Mouse (Mus musculus) myocyte (in vitro differentiated cells): ENCODE measurements around the gene Prg3. TPM values are rescaled to one million over a fixed set of nuclear protein-coding genes. Genes with fewer than 3 reads are reported as not detected.

Experiments used
- H3K27me3 ChIP-seq: one replicate; pipeline ENCODE4 v1.6.1; 2011; ENCODE audit not compliant: control insufficient read depth, insufficient read depth, insufficient read length
- H3K36me3 ChIP-seq: one replicate; pipeline ENCODE4 v1.6.1; 2011; ENCODE audit not compliant: control insufficient read depth, insufficient read depth
- H3K4me2 ChIP-seq: one replicate; pipeline ENCODE4 v1.6.1; 2011; ENCODE audit warnings: low read depth, control low read depth
- H3K4me3 ChIP-seq: one replicate; pipeline ENCODE4 v1.5.1; 2011; ENCODE audit warnings: mild to moderate bottlenecking, control low read depth, moderate library complexity
- H3K79me2 ChIP-seq: one replicate; pipeline ENCODE4 v1.6.1; 2011; ENCODE audit not compliant: control insufficient read depth, insufficient read depth
- H3ac ChIP-seq: one replicate; pipeline ENCODE4 v1.6.1; 2011; ENCODE audit not compliant: control insufficient read depth, insufficient read length
- CEBPB ChIP-seq: IDR thresholded peaks from 2 replicates; pipeline ENCODE4 v1.6.1; 2011; ENCODE audit warnings: mild to moderate bottlenecking, moderate library complexity; ENCODE audit not compliant: poor library complexity, insufficient read depth, severe bottlenecking
- E2F4 ChIP-seq: IDR thresholded peaks from one replicate; pipeline ENCODE4 v1.6.1; 2011; ENCODE audit warnings: mild to moderate bottlenecking, control low read depth, moderate library complexity; ENCODE audit not compliant: insufficient read depth
- MAX ChIP-seq: IDR thresholded peaks from one replicate; pipeline ENCODE4 v1.6.1; 2011; ENCODE audit warnings: low read depth, mild to moderate bottlenecking, control low read depth
- MYOD1 ChIP-seq, 3 experiments: IDR thresholded peaks; one replicate each; pipeline ENCODE4 v1.6.1; 2011; ENCODE audit warnings: control low read depth in 2 of 3, low read depth in 2 of 3, mild to moderate bottlenecking in 2 of 3, moderate library complexity in 1 of 3; ENCODE audit not compliant: insufficient read length in 2 of 3, control insufficient read depth in 1 of 3
- MYOG ChIP-seq, 3 experiments: IDR thresholded peaks; one replicate each; pipeline ENCODE4 v1.6.1; 2011; ENCODE audit warnings: control low read depth in 2 of 3, low read depth in 2 of 3, mild to moderate bottlenecking in 2 of 3; ENCODE audit not compliant: insufficient read length in 2 of 3, control insufficient read depth in 1 of 3, insufficient read depth in 1 of 3
- POLR2A ChIP-seq: IDR thresholded peaks from one replicate; pipeline ENCODE4 v1.6.1; 2011; ENCODE audit warnings: low read depth, mild to moderate bottlenecking, control low read depth, moderate library complexity; ENCODE audit not compliant: insufficient read length
- POLR2AphosphoS2 ChIP-seq: IDR thresholded peaks from one replicate; pipeline ENCODE4 v1.6.1; 2011; ENCODE audit warnings: low read depth, control low read depth; ENCODE audit not compliant: insufficient read length
- REST ChIP-seq: IDR thresholded peaks from one replicate; pipeline ENCODE4 v1.6.1; 2011; ENCODE audit warnings: mild to moderate bottlenecking, control low read depth, moderate library complexity; ENCODE audit not compliant: insufficient read depth, insufficient read length
- SRF ChIP-seq: IDR thresholded peaks from one replicate; pipeline ENCODE4 v1.6.1; 2011; ENCODE audit warnings: low read depth; ENCODE audit not compliant: control insufficient read depth, insufficient read length
- TCF12 ChIP-seq: IDR thresholded peaks from one replicate; pipeline ENCODE4 v1.6.1; 2011; ENCODE audit warnings: mild to moderate bottlenecking, control low read depth; ENCODE audit not compliant: poor library complexity, insufficient read depth, severe bottlenecking
- TCF3 ChIP-seq: IDR thresholded peaks from one replicate; pipeline ENCODE4 v1.6.1; 2011; ENCODE audit warnings: low read depth, control low read depth; ENCODE audit not compliant: insufficient read length
- USF1 ChIP-seq: IDR thresholded peaks from one replicate; pipeline ENCODE4 v1.6.1; 2011; ENCODE audit warnings: low read depth, mild to moderate bottlenecking, control low read depth, moderate library complexity
- polyA plus RNA-seq: library from polyadenylated mRNA; unstranded; fragments of >200 nt; fragmentation: generic; extraction: Trizol; gene quantifications from one replicate; pipeline ENCODE4 v1.2.1, GENCODE M21; 2012; ENCODE audit warnings: missing spikeins

Gene Prg3
- polyA plus RNA-seq, 1 experiment, result not detected

- Histone ChIP-seq H3K4me2 (no peak overlapping the region), H3K79me2 (no peaks in the 10 kb centered on the region), H3K27me3 (no peaks in the 10 kb centered on the region), H3K4me3 (no peak overlapping the region), H3K36me3 (no peaks in the 10 kb centered on the region), H3ac (no peak overlapping the region)
- TF ChIP-seq POLR2AphosphoS2, result no peak
- no peak for TF ChIP-seq CEBPB
- no peak for TF ChIP-seq SRF
Observed at GRCm38 (mm10) chr2:85007729-85008128, 19.7 kb downstream of the Prg3 start.

- Histone ChIP-seq H3K4me3 (no peak overlapping the region), H3K79me2 (no peaks in the 10 kb centered on the region), H3K4me2 (no peak overlapping the region), H3ac (no peak overlapping the region), H3K36me3 (no peaks in the 10 kb centered on the region), H3K27me3 (no peaks in the 10 kb centered on the region)
- TF ChIP-seq MYOD1 (IDR thresholded peaks at IDR 0.05; ENCODE audit: control insufficient read depth in 1 of 3, insufficient read length in 2 of 3, low read depth in 2 of 3) (no peak), TCF3 (no peak), E2F4 (no peak), MYOG (IDR thresholded peaks at IDR 0.05; ENCODE audit: control insufficient read depth in 1 of 3, insufficient read depth in 1 of 3, insufficient read length in 2 of 3, low read depth in 2 of 3) (no peak)
Observed at GRCm38 (mm10) chr2:85009212-85009611, 21.2 kb downstream of the Prg3 start.

GRCm38 (mm10) chr2:85011906-85012604, 24.0 kb downstream of the Prg3 start:
- no peak overlapping the region for H3K4me2 ChIP-seq

GRCm38 (mm10) chr2:85012679-85013078, 24.7 kb downstream of the Prg3 start:
- H3K36me3 ChIP-seq, result no peaks in the 10 kb centered on the region
- H3K4me3 ChIP-seq, result no peak overlapping the region
- no peak overlapping the region for H3ac ChIP-seq
- no peaks in the 10 kb centered on the region for H3K79me2 ChIP-seq
- H3K4me2 ChIP-seq, result no peak overlapping the region
- H3K27me3 ChIP-seq, result no peaks in the 10 kb centered on the region
- TF ChIP-seq TCF3 (no peak), MAX (no peak), REST (no peak), MYOG (IDR thresholded peaks at IDR 0.05; ENCODE audit: control insufficient read depth in 1 of 3, insufficient read depth in 1 of 3, insufficient read length in 2 of 3, low read depth in 2 of 3) (no peak), USF1 (no peak), MYOD1 (IDR thresholded peaks at IDR 0.05; ENCODE audit: control insufficient read depth in 1 of 3, insufficient read length in 2 of 3, low read depth in 2 of 3) (no peak), E2F4 (no peak), POLR2A (no peak), POLR2AphosphoS2 (no peak), CEBPB (no peak), TCF12 (no peak), SRF (no peak)

More at GRCm38 (mm10) chr2:85011906-85012604, 24.0 kb downstream of the Prg3 start:
- Histone ChIP-seq H3K27me3 (no peaks in the 10 kb centered on the region), H3K36me3 (no peaks in the 10 kb centered on the region), H3K4me3 (no peak overlapping the region), H3K79me2 (no peaks in the 10 kb centered on the region), H3ac (no peak overlapping the region)
- TF ChIP-seq USF1 (peak; percentile 45), MYOG (IDR thresholded peaks at IDR 0.05; ENCODE audit: control insufficient read depth in 1 of 3, insufficient read depth in 1 of 3, insufficient read length in 2 of 3, low read depth in 2 of 3) (no peak)

- no peak overlapping the region for H3K4me2 ChIP-seq
- no peak overlapping the region for H3K4me3 ChIP-seq
- H3K27me3 ChIP-seq, result no peaks in the 10 kb centered on the region
- TF ChIP-seq MYOG (IDR thresholded peaks at IDR 0.05; ENCODE audit: control insufficient read depth in 1 of 3, insufficient read depth in 1 of 3, insufficient read length in 2 of 3, low read depth in 2 of 3) (no peak), TCF3 (no peak), TCF12 (no peak), SRF (no peak), REST (no peak), MYOD1 (IDR thresholded peaks at IDR 0.05; ENCODE audit: control insufficient read depth in 1 of 3, insufficient read length in 2 of 3, low read depth in 2 of 3) (no peak), MAX (no peak), POLR2A (no peak), USF1 (no peak), POLR2AphosphoS2 (no peak), E2F4 (no peak), CEBPB (no peak)
- H3ac ChIP-seq, result no peak overlapping the region
- H3K36me3 ChIP-seq, result no peaks in the 10 kb centered on the region
- H3K79me2 ChIP-seq, result no peaks in the 10 kb centered on the region
Observed at GRCm38 (mm10) chr2:85013826-85014587, 26.0 kb downstream of the Prg3 start.
